Mouse (Mus musculus) heart, postnatal 0 days (tissue): ENCODE results near the gene Hes3. TPM values are rescaled to one million over a fixed set of nuclear protein-coding genes. Genes with fewer than 3 reads are reported as not detected.

Experiments used
- ATAC-seq: fragments of 200-750 bp; cut with Nextera tagmentation; 2 replicates; pipeline ENCODE4 v1.8.0; 2017; ENCODE audit warnings: low read depth, moderate number of reproducible peaks, moderate library complexity; ENCODE audit not compliant: insufficient read depth
- DNase-seq: peaks from one replicate; pipeline ENCODE4 v3.0.0-alpha.2; 2016; ENCODE audit warnings: low spot score
- H3K27ac ChIP-seq: fragments of 300-500 bp; sonication (generic); 2 replicates; pipeline ENCODE4 v1.5.1; 2014; ENCODE audit warnings: low read depth, mild to moderate bottlenecking
- H3K27me3 ChIP-seq: fragments of 300-500 bp; sonication (generic); 2 replicates; pipeline ENCODE4 v1.6.1; 2014; ENCODE audit warnings: low read length, mixed read lengths; ENCODE audit not compliant: control insufficient read depth, insufficient read depth
- H3K36me3 ChIP-seq: fragments of 300-500 bp; sonication (generic); replicated peaks from 2 replicates; pipeline ENCODE4 v1.6.1; 2014; ENCODE audit warnings: low read length, mixed read lengths; ENCODE audit not compliant: control insufficient read depth, insufficient read depth
- H3K4me1 ChIP-seq: fragments of 300-500 bp; sonication (generic); 2 replicates; pipeline ENCODE4 v1.6.1; 2014; ENCODE audit warnings: antibody characterized with exemption; ENCODE audit not compliant: control insufficient read depth, insufficient read depth
- H3K4me2 ChIP-seq: fragments of 300-500 bp; sonication (generic); 2 replicates; pipeline ENCODE4 v1.6.1; 2014; ENCODE audit warnings: low read depth, mild to moderate bottlenecking, low read length, moderate library complexity
- H3K4me3 ChIP-seq: fragments of 300-500 bp; sonication (generic); 2 replicates; pipeline ENCODE4 v1.5.1; 2014; ENCODE audit warnings: low read depth, low read length
- H3K9ac ChIP-seq: fragments of 300-500 bp; sonication (generic); replicated peaks from 2 replicates; pipeline ENCODE4 v1.6.1; 2014; ENCODE audit warnings: low read depth, low read length, mixed read lengths
- H3K9me3 ChIP-seq: fragments of 300-500 bp; sonication (generic); replicated peaks from 2 replicates; pipeline ENCODE4 v1.6.1; 2016; ENCODE audit warnings: low read length; ENCODE audit not compliant: control insufficient read depth
- CTCF ChIP-seq: IDR thresholded peaks from 2 replicates; pipeline ENCODE4 v1.5.1; 2016; ENCODE audit warnings: antibody characterized with exemption, control low read depth, low read depth
- EP300 ChIP-seq: IDR thresholded peaks from 2 replicates; pipeline ENCODE4 v1.6.1; 2016; ENCODE audit warnings: antibody characterized with exemption, low read depth
- WGBS: fragments of 180-500 bp; shearing (Covaris S2); extraction: QIAGEN DNeasy Blood & Tissue Kit; methylation state at CpG from one replicate; pipeline ENCODE4 v1.1.7; 2014; 5-methylcytosine and 5-hydroxymethylcytosine counted together
- polyA plus RNA-seq: library from polyadenylated mRNA; unstranded; fragments of >200 nt; fragmentation: Nextera tagmentation; extraction: Ambion mirVana; gene quantifications from 2 replicates; pipeline ENCODE4 v1.2.1, GENCODE M21; 2015
- total RNA-seq: library from RNA; depleted of rRNA; stranded (reverse); fragments of >200 nt; gene quantifications from 2 replicates; pipeline ENCODE4 v1.2.3, GENCODE M21; 2014; ENCODE audit warnings: low replicate concordance; rRNA removed

Gene Hes3
- total and polyA plus RNA-seq, 2 experiments from 2014 or later = not detected

DNA sequence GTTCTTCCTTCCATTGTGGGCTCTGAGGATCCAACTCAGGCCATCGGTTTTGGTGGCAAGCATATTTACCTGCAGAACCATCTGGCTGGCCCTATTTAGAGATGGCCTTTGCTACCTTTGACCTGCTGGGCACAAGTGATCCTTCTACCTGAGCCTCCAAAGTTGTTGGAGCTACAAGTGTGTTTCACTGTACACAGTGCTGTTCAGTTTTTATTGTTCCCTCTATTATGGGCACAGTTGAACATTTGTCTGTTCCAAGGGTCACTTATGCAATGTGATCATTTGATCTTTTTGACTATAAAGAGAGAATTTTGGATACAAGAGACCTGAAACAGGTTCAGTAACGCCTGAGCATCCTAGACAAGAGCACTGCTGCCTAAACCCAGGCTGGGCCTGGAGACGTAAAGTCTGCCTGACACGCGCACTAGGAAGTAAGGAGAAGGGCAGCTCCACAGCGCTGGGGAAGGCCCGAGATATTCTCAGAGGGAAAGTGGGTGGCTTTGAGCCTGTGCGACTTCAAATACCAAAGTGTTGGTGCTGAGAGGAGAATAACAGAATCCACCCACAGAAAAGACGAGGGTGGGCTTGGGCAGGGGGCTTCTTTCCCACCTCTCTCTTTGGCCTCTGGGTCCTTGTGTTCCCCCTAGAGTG lies 48.1 kb downstream of the Hes3 start:
- Histone ChIP-seq H3K4me3 (no peak overlapping the region), H3K27me3 (no peaks in the 10 kb centered on the region), H3K4me1 (peaks cover 42% of the 10 kb centered on the region), H3K36me3 (peaks cover 11% of the 10 kb centered on the region), H3K27ac (no peak overlapping the region), H3K4me2 (no peak overlapping the region), H3K9ac (no peak overlapping the region), H3K9me3 (no peaks in the 10 kb centered on the region)
- ATAC-seq (no peak), DNase-seq (no peak)
- TF ChIP-seq CTCF = no peak
- 71% methylated on average over 9 of the region's 9 CpGs for WGBS

DNA sequence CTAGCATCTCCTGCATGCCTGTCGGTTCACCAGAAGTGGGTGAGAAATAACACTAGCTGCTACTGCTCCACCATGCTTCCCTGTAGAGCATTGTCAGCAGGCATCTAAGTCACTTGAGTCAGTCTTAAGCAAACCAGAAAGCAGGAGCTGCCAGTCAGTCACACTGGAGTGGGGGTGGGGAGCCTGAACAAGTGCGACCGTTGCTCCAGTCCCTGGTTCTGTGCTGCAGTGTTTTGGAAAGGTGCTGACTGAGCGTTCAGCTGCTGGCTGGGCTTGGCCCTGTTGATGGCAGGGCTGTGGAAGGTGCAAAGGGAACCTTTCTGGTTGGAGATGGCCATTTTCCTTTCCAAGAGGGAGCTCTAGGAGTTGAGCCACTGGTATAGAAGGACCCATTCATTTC lies 51.5 kb downstream of the Hes3 start:
- TF ChIP-seq CTCF = no peak
- TF ChIP-seq EP300 = no peak
- Histone ChIP-seq H3K27me3 (no peaks in the 10 kb centered on the region), H3K9me3 (no peaks in the 10 kb centered on the region), H3K36me3 (peaks cover 34% of the 10 kb centered on the region), H3K4me1 (peaks cover 21% of the 10 kb centered on the region), H3K9ac (no peak overlapping the region), H3K27ac (no peak overlapping the region), H3K4me3 (no peak overlapping the region), H3K4me2 (no peak overlapping the region)
- WGBS = 54% methylated on average over 4 of the region's 4 CpGs
- no peak for DNase-seq
- no peak for ATAC-seq

Other genes starting within 250 kb of the Hes3 start
- 16.6 and 18.0 TPM in 2 replicates for gene Plekhg5, start 219.2 kb downstream of the Hes3 start, total RNA-seq
- gene Plekhg5, start 219.2 kb downstream of the Hes3 start, polyA plus RNA-seq = 8.8 and 10.6 TPM in 2 replicates
- gene Tnfrsf25, start 175.7 kb downstream of the Hes3 start, total RNA-seq = 0.89 TPM in 1 of 2 replicates, not detected in the other
- gene Tnfrsf25, start 175.7 kb downstream of the Hes3 start, polyA plus RNA-seq = 0.75 and 1.2 TPM in 2 replicates
- gene Espn, start 139.3 kb downstream of the Hes3 start, total RNA-seq = 0.34 and 0.97 TPM in 2 replicates
- gene Espn, start 139.3 kb downstream of the Hes3 start, polyA plus RNA-seq = 0.69 and 0.87 TPM in 2 replicates
- gene Hes2, start 132.8 kb downstream of the Hes3 start, total RNA-seq = not detected in 2 replicates
- gene Hes2, start 132.8 kb downstream of the Hes3 start, polyA plus RNA-seq = not detected in 2 replicates
- gene Acot7, start 113.5 kb downstream of the Hes3 start, total RNA-seq = 17.9 and 39.5 TPM in 2 replicates
- gene Acot7, start 113.5 kb downstream of the Hes3 start, polyA plus RNA-seq = 68.8 and 73.5 TPM in 2 replicates
- gene Gpr153, start 17.4 kb downstream of the Hes3 start, total RNA-seq = 50.8 and 56.4 TPM in 2 replicates
- gene Gpr153, start 17.4 kb downstream of the Hes3 start, polyA plus RNA-seq = 5.0 TPM in 2 replicates
- gene Icmt, start 5.6 kb upstream of the Hes3 start, total RNA-seq = 26.1 and 38.0 TPM in 2 replicates
- 12.7 and 15.0 TPM in 2 replicates for gene Icmt, start 5.6 kb upstream of the Hes3 start, polyA plus RNA-seq
- gene Rnf207, start 27.3 kb upstream of the Hes3 start, total RNA-seq = 171 and 226 TPM in 2 replicates
- gene Rnf207, start 27.3 kb upstream of the Hes3 start, polyA plus RNA-seq = 109 and 115 TPM in 2 replicates
- 118 and 122 TPM in 2 replicates for gene Rpl22, start 34.1 kb upstream of the Hes3 start, total RNA-seq
- gene Rpl22, start 34.1 kb upstream of the Hes3 start, polyA plus RNA-seq = 224 and 235 TPM in 2 replicates
- gene Chd5, start 47.0 kb upstream of the Hes3 start, total RNA-seq = 0.11 TPM in 1 of 2 replicates, not detected in the other
- 0.01 and 0.03 TPM in 2 replicates for gene Chd5, start 47.0 kb upstream of the Hes3 start, polyA plus RNA-seq
- gene Nphp4, start 185.0 kb upstream of the Hes3 start, total RNA-seq = 1.5 and 5.0 TPM in 2 replicates
- 0.46 and 0.51 TPM in 2 replicates for gene Nphp4, start 185.0 kb upstream of the Hes3 start, polyA plus RNA-seq
- gene Kcnab2, start 186.2 kb upstream of the Hes3 start, total RNA-seq = 1.5 and 2.9 TPM in 2 replicates
- gene Kcnab2, start 186.2 kb upstream of the Hes3 start, polyA plus RNA-seq = 0.69 and 1.1 TPM in 2 replicates